In genomic region chr16:64873416-64874305, GRCm38 (mm10) we compare ENCODE assay signal across 8 mouse cellular contexts. TPM values are rescaled to one million over a fixed set of nuclear protein-coding genes. Genes with fewer than 3 reads are reported as not detected.
DNase-seq lines count a peak whose midpoint lies in the region; ATAC-seq and TF ChIP-seq lines count a peak whose summit lies in the region.

No protein-coding gene starts in this region.

- H3K4me2 ChIP-seq in forebrain, embryonic 14.5 days (ENCODE audit: low read length) = peak overlapping the region; percentile 72
- H3K4me2 ChIP-seq in neural tube, embryonic 15.5 days = peak overlapping the region; percentile 64

- no peaks in the 10 kb centered on the region for H3K9me3 ChIP-seq in ES-Bruce4 (replicated peaks; ENCODE audit: control insufficient read depth, insufficient read depth, low read length, poor library complexity, severe bottlenecking)
- no peaks in the 10 kb centered on the region for H3K9me3 ChIP-seq in forebrain, embryonic 14.5 days (replicated peaks; ENCODE audit: control insufficient read depth, low read length)
- no peaks in the 10 kb centered on the region for H3K9me3 ChIP-seq in neural tube, embryonic 15.5 days (replicated peaks)

- peak overlapping the region; percentile 73 for H3K9ac ChIP-seq in ES-Bruce4 (ENCODE audit: low read depth, poor library complexity, severe bottlenecking)
- H3K9ac ChIP-seq in forebrain, embryonic 14.5 days (ENCODE audit: low read length) = peak overlapping the region; percentile 59
- peak overlapping the region; percentile 42 for H3K9ac ChIP-seq in neural tube, embryonic 15.5 days (replicated peaks)

- TF ChIP-seq POLR2A in ES-Bruce4 (IDR thresholded peaks at IDR 0.05; ENCODE audit: insufficient read depth, low read length) = no peak
- peak; percentile 66; the same call in 1 of the 2 replicates for TF ChIP-seq POLR2A in lung, adult 2 months (IDR thresholded peaks at IDR 0.05; ENCODE audit: borderline replicate concordance, extremely low read depth, low read depth, low read length)

- H3K4me1 ChIP-seq in ES-Bruce4 (ENCODE audit: control insufficient read depth, insufficient read depth, low read length) = peaks cover 7% of the 10 kb centered on the region
- H3K4me1 ChIP-seq in forebrain, embryonic 14.5 days (ENCODE audit: control insufficient read depth, insufficient read depth, low read length) = no peaks in the 10 kb centered on the region
- peaks cover 3% of the 10 kb centered on the region; the same call in 1 of the 2 replicates for H3K4me1 ChIP-seq in lung, adult 2 months (ENCODE audit: control insufficient read depth, insufficient read depth, low read length)
- H3K4me1 ChIP-seq in neural tube, embryonic 15.5 days = peaks cover 3% of the 10 kb centered on the region; the same call in 1 of the 2 replicates

- TF ChIP-seq CTCF in ES-Bruce4 (IDR thresholded peaks at IDR 0.05; ENCODE audit: low read depth, low read length) = no peak
- TF ChIP-seq CTCF in lung, adult 2 months (IDR thresholded peaks at IDR 0.05; ENCODE audit: insufficient read depth, low read length) = no peak

- H3K36me3 ChIP-seq in ES-Bruce4 (ENCODE audit: control insufficient read depth, insufficient read depth, low read length, poor library complexity, severe bottlenecking) = no peaks in the 10 kb centered on the region
- H3K36me3 ChIP-seq in forebrain, embryonic 14.5 days (ENCODE audit: control insufficient read depth, insufficient read depth, low read length) = no peaks in the 10 kb centered on the region
- H3K36me3 ChIP-seq in neural tube, embryonic 15.5 days = no peaks in the 10 kb centered on the region

- TF ChIP-seq EP300 in ES-Bruce4 (IDR thresholded peaks at IDR 0.05; ENCODE audit: insufficient read depth, low read depth, low read length) = peak; percentile 85

- no peaks in the 10 kb centered on the region for H3K27me3 ChIP-seq in ES-Bruce4 (ENCODE audit: control insufficient read depth, insufficient read depth, low read length, poor library complexity, severe bottlenecking)
- H3K27me3 ChIP-seq in forebrain, embryonic 14.5 days (replicated peaks; ENCODE audit: control insufficient read depth, insufficient read depth, low read length) = no peaks in the 10 kb centered on the region
- H3K27me3 ChIP-seq in neural tube, embryonic 15.5 days (replicated peaks) = no peaks in the 10 kb centered on the region

- peak overlapping the region; percentile 89 for H3K4me3 ChIP-seq in ES-Bruce4 (ENCODE audit: low read depth, low read length)
- peak overlapping the region; percentile 54 for H3K4me3 ChIP-seq in forebrain, embryonic 14.5 days (ENCODE audit: low read depth, low read length)
- peak overlapping the region; percentile 64 for H3K4me3 ChIP-seq in lung, adult 2 months (replicated peaks; ENCODE audit: extremely low read depth, low read depth, low read length)
- peak overlapping the region; percentile 55 for H3K4me3 ChIP-seq in neural tube, embryonic 15.5 days (replicated peaks)

- H3K27ac ChIP-seq in ES-Bruce4 (ENCODE audit: insufficient read depth, low read length) = peak overlapping the region; percentile 90
- H3K27ac ChIP-seq in forebrain, embryonic 14.5 days (ENCODE audit: low read depth, low read length) = peak overlapping the region; percentile 23; the same call in 1 of the 2 replicates
- peak overlapping the region; percentile 73 for H3K27ac ChIP-seq in neural tube, embryonic 15.5 days (replicated peaks)

- peak; percentile 86 for ATAC-seq in cerebellum, adult (ENCODE audit: insufficient number of reproducible peaks, low FRiP score, low TSS enrichment)
- peak; percentile 94 for ATAC-seq in forebrain, embryonic 14.5 days
- ATAC-seq in neural tube, embryonic 15.5 days (ENCODE audit: low FRiP score) = peak; percentile 89

- 4% methylated on average over 29 of the region's 29 CpGs for WGBS in forebrain, embryonic 14.5 days
- 1% methylated on average over 29 of the region's 29 CpGs for WGBS in lung, adult 2 months
- WGBS in neural tube, embryonic 15.5 days = 4% methylated on average over 29 of the region's 29 CpGs

- intact Hi-C loops in heart, postnatal 25 days (cut with DNase I) = loop anchor here (2.0 to 5.0 kb wide), 2 partner anchors 21 to 101 kb away; partner anchors contain the start of gene 4930453N24Rik

- peak; percentile 84 for DNase-seq in forebrain, embryonic 14.5 days (ENCODE audit: low spot score)
- DNase-seq in heart, postnatal 25 days (ENCODE audit: low spot score) = peak; percentile 37
- DNase-seq in layer of hippocampus, adult 11-12 months (ENCODE audit: low spot score) = peak; percentile 32
- DNase-seq in lung, adult 2 months = peak; percentile 74
- DNase-seq in testis, postnatal 10 days (ENCODE audit: low spot score) = peak; percentile 78

RNA-seq across cellular contexts. Expression of gene Cggbp1, which starts 21.9 kb away (rescaled TPM):
- 60.9 and 72.9 TPM in 2 replicates for polyA plus RNA-seq in ES-Bruce4 (2011; ENCODE audit: insufficient read depth, insufficient read length, low read depth, missing spikeins)
- 79.1 and 104 TPM in 2 replicates for polyA plus RNA-seq in forebrain, embryonic 14.5 days (2014; fragmentation: Nextera tagmentation; extraction: Ambion mirVana)
- 10 to 100 TPM; 38.2 to 44.0 TPM for total RNA-seq in heart, postnatal 25 days (2021)
- 8.7 and 17.4 TPM in 2 replicates for polyA plus RNA-seq in lung, adult 2 months (2012; rRNA removed)
- 58.2 and 58.6 TPM in 2 replicates for polyA plus RNA-seq in neural tube, embryonic 15.5 days (2015; fragmentation: Nextera tagmentation; extraction: Ambion mirVana)

RNA-seq across cellular contexts. Expression of gene Zfp654, which starts 22.2 kb away (rescaled TPM):
- polyA plus RNA-seq in ES-Bruce4 (2011; ENCODE audit: insufficient read depth, insufficient read length, low read depth, missing spikeins) = 12.0 and 12.1 TPM in 2 replicates
- polyA plus RNA-seq in forebrain, embryonic 14.5 days (2014; fragmentation: Nextera tagmentation; extraction: Ambion mirVana) = 6.5 and 7.8 TPM in 2 replicates
- 1 to 10 TPM; 8.8 to 9.9 TPM for total RNA-seq in heart, postnatal 25 days (2021)
- polyA plus RNA-seq in lung, adult 2 months (2012; rRNA removed) = 0.75 and 1.2 TPM in 2 replicates
- polyA plus RNA-seq in neural tube, embryonic 15.5 days (2015; fragmentation: Nextera tagmentation; extraction: Ambion mirVana) = 4.5 and 4.9 TPM in 2 replicates

Comparison
In these comparisons a context has a peak if more than half of its experiments do, and no peak if none do; other contexts are left out.
1. Peak in every context shown above with its lines: DNase-seq, ATAC-seq, H3K4me3 ChIP-seq and H3K27ac ChIP-seq.
2. H3K27ac ChIP-seq: peak in every context shown above with its lines; median percentile 90 in ES-Bruce4; 73 in neural tube, embryonic 15.5 days; 23 in forebrain, embryonic 14.5 days.
3. DNase-seq: peak in every context shown above with its lines; median percentile 84 in forebrain, embryonic 14.5 days; 78 in testis, postnatal 10 days; 74 in lung, adult 2 months; 37 in heart, postnatal 25 days; 32 in layer of hippocampus, adult 11-12 months.